Mouse (Mus musculus) mouse trophoblast stem cell (cell line): ENCODE data around the gene Snhg11.
"Not testable (repeated sequence)": the region's sequence is repeated elsewhere in the genome, so short reads cannot be mapped to it uniquely, and the experiment has no call there.

ENCODE experiments used
- in situ Hi-C, 2 experiments: fragments of 300-500 bp; cut with MseI, MboI; formaldehyde crosslinking; loops; 2 replicates in 1 of 2; 3 replicates in 1 of 2; pipeline ENCODE4 v1.15.1; 2025

Snhg11 gene

DNA sequence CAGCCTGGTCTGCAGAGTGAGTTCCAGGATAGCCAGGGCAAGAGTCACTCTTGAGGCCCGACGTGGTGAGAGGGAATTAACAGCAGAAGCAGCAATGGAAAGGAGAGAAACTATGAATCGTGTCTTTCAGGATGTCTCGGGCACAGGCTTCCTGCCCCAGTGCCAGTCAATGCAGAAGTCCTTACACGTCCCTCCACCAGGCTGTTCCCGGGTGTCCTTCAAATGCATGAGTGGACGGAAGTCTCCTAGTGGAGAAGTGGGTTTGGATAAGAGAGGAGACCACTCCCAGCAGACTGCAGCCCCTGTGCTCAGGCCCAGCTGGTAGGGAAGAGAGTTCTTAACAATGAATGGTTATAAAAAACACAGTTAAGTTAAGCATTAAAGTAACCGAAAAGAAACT is 7.1 kb upstream of the Snhg11 start:
- in situ Hi-C loops = no loop called here

DNA sequence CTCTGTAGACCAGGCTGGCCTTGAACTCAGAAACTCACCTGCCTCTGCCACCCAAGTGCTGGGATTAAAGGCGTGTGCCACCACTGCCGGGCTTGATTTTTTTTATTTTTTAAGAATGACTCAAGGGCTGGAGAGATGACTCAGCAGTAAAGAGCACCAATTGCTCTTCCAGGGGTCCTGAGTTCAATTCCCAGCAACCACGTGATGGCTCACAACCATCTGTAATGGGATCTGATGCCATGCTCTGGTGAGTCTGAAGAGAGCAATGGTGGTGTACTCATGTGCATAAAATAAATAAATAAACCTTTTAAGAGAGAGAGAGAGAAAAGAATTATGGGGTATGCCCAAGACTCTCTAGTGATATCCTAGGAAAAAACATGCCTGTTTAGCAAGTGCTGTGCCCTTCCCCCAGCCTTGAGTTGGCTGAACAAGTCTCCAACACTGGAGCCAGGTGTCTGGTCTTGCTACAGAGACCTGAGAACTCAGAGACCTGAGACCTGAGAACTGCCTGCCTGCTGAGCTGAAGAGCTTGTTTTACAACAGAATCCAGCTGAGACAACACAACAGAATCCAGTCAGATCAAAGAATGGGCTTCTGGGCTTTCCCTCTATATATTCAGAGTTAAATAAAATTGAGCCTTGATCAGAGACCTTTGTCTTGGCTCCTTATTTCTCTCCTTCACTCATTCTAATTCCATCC is 5.8 kb upstream of the Snhg11 start:
- in situ Hi-C loops = no loop called here

DNA sequence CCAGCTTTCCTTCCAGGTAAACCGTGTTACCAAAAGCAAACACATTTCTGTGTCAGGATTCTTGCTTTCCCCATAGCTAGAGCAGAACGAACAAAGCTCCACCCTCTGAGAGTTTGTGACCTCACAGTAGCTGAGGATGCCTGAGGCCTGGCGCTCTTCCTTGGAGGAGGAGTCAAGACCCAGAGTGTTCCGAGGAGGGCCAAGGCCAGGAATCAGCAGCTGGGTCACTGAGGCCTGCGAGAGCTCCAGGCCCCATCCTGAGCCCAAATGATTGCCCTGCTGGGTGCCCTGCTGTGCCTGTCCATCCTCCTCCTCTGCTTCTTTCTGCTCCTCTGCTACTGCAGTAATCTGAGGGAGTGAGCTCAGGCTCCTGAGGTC is 5.3 kb upstream of the Snhg11 start:
- in situ Hi-C loops = no loop called here

DNA sequence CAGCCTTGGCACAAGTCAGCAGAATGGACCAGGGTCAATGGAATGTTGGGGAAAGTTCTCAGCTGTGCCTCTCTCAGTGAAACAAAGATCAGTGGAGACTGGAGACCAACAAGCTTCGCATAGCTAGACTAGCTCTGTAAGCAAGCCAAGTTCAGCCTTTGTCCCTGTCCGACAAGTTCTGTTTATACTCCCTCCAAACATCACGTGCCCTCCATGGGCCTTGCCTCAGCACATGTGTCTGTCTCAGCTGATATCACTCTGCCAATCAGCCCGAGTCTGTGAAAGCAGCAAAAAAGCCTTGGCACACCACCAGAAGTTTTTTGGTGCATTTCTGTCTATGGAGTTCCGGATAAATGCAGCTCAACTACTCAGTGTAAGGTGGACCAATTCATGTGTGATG is 2.4 kb upstream of the Snhg11 start:
- in situ Hi-C loops = no loop called here

DNA sequence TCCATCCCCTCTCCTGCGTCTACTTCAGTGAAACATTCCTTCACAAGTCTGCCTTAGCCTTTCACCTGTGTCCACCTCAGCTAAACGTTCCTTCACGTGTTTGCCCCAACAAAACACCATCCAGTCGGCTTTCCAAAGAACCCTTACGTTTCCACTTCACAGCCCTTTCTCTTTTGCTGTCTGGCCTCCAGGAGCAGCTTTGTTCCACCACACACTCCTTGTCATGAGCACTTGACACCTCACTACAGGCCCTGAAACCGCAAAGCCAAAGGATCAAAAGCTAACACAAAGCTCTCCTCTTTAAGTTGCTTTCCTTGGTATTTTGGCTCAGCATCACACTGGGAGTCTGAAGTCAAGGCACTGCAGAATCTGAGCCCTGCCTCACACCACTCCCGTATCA is 1.9 kb upstream of the Snhg11 start:
- in situ Hi-C loops = no loop called here

DNA sequence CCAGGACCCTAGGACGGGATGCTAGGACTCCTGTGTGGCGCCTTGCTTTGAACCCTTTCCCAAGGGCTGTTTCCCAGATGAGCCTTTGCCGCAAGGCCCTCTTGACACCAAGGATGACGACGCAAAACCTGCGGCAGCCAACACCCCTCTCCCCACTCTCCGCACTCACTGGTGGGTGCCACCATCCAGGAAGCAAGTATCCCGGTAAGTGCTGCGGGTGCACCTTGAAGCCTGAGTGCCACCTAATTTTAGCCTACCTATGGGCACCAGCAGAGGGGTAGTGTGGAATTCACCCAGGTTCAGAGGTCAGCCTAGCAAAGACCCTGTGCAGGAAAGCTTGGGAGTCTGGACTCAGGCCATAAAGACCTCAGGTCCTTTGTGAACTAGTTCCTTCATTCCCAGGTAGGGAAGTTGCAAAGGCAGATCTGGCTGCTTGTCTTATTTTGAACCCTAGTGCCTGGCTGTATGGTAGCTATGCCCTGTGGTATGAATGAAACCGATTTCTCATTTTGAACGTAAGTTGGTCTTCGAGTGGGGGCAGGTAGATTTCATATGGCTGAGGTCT is 767 bp downstream of the Snhg11 start:
- in situ Hi-C loops = no loop called here

DNA sequence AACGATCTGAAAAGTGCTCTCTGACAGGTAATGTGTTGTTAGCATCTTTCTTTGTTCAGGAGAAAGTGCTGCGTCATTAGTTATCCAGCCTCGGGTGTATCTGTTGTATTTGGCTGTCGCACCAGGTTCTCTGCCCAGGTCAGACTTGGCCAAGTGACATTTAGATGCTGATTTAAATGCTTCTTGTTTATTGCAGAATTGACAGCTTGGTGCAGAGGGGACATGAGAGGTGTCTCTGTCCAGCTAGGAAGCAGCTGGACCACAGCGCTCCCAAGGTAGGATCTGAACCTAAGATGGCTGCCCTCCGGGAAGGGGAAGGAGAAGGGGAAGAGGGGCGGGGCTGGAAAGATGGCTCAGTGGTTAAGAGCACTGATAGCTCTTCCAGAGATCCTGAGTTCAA is 1.4 kb downstream of the Snhg11 start:
- in situ Hi-C loops = no loop called here

DNA sequence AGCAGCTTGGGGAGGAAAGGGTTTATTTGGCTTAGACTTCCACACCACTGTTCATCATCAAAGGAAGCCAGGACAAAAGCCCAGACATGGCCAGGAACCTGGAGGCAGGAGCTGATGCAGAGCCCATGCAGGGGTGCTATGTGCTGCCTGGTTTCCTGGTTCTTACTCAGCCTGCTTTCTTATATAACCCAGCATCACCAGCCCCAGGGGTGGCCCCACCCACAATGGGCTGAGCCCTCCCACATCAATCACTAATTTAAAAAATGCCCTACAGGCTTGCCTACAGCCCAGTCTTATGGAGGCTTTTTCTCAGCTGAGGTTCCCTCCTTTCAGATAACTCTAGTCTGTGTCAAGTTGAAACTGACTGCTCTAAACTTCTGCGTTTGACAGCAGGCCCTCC is 2.4 kb downstream of the Snhg11 start:
- in situ Hi-C loops = no loop called here

DNA sequence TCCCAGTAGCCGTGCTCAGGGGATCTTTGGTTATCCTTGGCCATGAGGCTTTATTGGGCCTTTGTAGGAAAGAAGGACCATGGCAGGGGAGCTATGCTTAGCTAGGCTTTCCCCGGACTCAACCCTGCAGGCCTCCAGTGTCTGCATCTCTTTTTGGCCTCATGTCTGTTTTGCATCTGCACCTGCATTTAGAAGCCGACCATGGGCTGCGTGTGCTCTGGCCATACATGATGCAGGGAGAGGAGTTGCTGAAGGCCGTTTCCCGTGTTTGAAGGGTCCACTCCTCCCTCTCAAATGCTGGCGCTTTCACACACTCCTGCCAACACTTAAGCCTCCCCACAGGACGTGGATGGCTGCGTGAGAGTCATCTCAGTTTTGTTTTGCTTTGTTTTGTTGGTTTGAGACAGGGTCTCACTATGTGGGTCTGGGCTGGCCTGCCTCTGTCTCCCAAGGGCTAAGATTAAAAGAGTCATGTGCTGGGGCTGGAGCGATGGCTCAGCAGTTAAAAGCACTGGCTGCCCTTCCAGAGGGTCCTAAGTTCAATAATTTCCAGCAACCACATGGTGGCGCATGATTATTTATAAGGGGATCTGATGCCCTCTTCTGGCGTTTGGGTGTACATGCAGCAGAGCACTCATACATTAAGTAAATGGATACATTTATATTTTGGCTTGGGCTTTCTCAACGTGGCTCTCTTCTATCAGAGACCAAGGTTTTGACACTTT is 4.1 kb downstream of the Snhg11 start:
- in situ Hi-C loops = no loop called here

DNA sequence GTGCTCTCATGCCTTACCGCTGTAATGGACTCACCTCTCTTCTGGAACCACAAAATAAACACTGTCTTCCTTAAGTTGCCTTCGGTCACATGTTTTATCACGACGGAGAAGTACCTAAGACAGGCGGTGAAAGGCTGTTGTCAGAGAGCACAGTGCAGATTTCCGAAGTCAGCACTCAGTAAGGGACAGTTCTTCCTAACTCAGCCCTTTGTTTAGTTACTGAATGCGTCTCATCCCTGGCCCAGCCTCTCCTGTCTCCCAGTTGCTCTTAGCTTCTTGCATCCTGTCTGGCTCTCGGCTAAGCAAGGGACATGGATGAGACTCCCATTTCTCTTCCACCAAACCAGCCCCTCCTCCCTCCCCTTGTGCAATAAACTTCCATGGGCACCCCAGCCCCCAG is 10.6 kb downstream of the Snhg11 start:
- in situ Hi-C loops = no loop called here

DNA sequence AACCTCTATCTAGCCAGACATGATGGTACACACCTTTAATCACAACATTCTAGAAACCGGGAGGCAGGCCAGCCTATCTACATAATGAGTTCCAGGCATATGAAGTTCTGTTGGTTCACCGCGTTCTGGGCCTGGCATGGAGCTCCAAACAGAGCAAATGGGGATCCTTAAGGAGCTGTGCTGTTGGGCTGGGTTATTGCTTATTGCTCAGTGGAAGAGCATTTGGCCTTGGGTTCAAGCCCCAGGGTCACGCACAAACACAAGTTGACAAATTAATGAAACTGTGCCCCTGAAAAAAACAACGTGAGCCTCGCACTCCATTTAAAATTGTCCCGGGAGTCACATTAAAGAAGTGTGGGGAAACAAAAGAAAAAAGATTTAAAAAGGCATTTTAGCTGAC is 14.0 kb downstream of the Snhg11 start:
- in situ Hi-C loops = no loop called here

DNA sequence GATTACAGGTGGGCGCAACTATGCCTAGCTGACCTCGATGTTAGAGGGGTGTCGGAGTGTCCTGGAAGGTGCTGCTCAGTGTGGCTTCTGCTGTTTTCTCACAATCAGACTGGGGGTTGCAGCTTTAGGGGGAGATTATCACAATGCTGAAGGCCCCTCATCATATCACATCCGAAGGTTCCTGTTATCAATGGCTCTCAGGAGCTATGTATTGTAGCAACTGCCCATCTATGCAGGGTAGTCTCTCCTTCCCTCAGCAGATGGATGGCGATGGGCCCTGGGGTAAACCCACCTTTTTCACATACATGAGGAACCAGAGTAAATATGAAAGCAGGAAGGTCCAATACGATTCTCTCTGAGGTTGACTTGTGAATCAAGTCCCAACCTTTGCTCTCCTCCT is 20.9 kb downstream of the Snhg11 start:
- in situ Hi-C loops = no loop called here

DNA sequence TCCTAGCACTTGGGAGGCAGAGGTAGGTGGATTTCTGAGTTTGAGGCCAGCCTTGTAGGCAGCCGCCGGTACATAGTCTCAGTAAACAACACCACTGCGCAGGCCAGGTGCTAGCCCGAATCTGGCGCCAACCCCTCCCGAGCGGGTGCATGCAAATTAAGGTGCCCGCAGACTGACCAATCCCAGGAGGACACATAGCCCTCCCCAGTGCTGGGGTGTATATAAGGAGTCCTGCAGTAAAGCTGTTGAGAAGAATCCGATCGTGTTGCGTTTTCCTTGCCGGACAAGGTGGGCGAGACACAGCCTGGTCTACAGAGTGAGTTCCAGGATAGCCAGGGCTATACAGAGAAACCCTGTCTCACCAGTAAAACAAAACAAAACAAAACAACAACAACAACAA is 21.7 kb downstream of the Snhg11 start:
- in situ Hi-C loops = not testable (repeated sequence)

DNA sequence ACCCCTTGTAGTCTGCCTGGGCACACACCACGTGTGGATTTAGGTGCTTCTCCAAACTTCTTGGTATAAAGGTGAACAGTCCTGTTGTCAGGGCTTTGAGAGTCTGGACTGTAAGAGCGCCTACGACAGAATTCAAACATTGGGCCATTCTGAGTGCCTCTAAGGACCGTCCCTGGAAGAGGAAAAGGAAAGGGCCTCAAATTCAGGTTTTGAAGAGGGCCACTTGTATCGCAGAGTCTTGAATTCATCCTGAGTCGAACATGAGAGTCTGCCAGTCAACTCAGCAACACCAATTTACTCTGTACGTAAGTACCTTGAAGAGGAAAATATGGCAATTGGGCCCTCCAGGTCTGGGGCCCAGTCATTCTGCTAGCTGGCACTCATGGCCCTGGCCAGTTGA is 27.5 kb downstream of the Snhg11 start:
- in situ Hi-C loops = no loop called here

DNA sequence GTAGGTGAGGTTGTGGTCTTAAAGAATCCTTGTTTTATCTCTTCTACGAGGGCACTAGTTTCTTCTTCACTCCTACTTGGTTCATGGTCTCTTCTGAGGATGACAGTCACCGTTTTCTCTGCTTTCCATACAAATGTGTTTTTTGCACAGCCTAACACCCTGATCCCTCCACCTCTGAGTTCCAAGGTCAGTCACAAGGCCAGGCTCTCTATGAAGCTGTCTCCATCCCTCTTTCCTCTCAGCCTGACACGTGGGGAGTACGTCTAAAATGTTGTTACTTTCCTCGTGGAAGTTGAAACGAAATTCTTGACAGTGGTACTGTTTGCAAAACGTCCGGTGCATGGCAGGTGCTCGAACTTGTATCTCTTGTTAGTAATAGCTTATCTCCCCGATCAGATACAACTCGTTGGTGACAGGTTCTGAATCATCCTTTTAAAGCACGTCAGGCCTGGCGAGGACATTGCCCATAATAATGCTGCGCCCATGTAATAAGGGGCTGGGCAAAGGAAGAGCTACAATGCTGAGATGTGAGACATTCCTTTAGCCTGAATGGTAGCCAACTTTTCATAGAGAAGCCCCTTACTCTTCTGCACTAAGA is 33.7 kb downstream of the Snhg11 start:
- in situ Hi-C loops = no loop called here

DNA sequence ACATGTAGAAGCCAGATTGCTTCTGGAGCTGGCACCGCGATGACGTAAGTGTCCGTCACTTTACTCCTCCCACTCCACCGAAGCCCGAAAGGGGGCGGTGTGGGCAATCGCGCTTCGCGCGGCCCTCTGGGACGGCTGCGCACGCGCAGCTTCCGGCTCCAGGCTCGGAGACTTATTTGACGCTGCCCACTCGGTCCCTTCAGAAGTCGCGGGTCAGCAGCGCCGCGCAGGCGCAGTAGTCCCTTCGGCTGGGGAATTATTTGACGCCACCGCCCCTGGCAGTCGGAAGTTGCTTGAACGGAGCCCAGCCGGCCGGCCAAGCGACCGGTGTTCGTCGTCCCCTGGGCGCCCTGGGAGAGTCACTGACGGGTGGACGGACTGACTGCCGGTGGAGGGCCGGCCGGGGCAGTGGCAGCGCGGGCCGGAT is 34.2 kb downstream of the Snhg11 start, which contains the start of gene Ralgapb:
TSS of gene Ralgapb (plus strand) at position 254 of the 427 bp plus-strand sequence.
- in situ Hi-C loops = no loop called here

DNA sequence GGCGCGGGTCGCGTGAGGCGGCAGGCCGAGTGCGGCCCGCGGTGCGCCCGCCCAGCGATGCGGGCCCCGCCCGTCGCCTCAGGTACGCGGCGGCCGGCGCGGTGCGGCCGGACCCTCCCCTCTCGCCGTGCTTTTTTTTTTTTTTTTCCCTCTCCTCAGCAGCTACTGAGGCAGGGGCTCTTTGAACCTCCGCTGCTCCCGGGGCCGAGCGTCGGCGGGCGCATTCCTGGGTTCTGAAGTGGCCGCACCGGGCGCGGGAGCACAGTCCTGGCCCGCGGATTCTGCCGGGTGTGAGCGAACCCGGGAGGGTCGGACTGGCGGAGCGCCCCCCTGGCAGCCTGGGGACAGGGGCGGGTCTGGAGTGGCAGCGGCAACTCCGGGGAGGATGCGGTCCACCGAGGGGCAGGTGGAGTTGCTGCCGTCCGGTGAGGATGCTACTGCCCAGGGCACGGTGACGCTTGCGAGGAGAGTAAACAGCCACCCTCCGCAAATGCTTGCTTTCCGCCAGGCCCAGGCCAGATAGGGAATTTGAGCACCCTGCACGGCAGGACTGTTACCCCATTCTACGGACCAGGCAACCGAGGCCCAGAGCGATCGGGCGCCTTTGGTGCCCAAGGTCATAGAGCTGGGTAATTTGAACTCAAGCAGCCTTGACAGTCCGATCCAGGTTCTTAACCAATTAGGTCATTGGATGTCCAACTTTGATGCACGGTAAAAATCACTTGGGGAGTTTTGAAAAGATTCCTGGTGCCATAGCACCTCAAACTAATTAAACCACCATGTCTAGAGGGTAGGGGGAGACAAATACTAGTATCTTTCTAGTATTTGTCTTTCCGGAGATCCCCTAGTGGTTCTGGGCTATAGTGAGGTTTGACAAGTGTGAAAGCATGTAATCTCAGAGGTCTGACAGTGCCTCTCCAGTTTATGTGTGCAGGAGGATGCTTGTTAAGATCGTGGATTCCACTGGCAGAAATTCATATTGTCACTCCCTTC is 34.9 kb downstream of the Snhg11 start:
- in situ Hi-C loops = no loop called here

DNA sequence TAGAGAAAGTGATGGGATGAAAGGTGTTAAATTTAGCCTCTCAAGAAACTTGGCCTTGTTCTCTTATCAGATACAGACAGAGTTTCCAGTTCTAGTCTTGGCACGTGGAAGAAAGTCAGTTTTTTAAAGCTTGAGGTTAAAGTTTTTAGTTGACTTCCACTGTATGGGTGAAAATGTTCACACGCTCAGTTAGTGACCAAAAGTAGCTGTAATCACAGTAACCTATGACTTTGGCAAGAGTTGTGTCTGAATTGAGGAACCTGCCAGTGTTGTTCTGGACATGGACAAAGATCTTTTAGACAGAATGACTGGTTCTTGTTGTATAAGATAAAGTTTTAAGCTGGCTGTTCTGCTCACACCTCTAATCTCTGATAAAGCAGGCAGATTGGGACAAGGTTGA is 37.8 kb downstream of the Snhg11 start:
- in situ Hi-C loops = no loop called here

DNA sequence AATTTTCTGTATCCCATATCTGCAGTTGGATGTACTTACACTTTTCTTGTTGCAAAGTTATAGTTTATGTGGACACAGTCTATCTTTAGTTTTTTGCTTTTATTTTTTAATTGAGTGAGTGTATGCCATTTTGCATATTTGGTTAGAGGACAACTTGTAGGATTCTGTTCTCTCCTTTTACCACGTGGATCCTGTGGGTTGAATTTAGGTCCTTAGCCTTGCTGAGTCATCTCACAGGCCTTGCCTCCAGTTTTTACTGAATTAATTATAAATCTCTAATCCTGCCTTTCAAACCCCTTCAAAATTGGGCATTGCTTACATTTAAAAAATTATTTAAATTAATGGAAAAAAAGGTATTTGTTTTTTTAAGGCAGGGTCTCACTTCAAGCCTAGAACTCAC is 40.4 kb downstream of the Snhg11 start:
- in situ Hi-C loops = no loop called here

DNA sequence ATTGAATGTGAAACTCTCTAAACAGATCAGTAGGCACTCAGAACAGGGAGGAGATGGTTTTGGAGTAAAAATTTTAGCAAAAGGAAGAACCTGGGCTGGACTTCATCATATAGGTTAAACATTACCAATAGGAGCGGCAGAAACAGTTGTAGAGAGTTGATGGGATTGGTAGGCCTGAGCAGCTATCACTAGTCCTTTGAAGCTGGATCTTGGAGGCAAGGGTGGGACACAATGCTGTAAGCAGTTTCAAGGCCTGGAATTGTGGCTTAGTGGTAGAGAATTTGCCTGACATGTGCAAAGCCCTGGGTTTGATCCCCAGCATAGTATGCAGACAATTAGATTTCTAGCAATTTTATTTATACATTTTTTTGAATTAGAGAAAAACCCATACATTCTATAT is 43.2 kb downstream of the Snhg11 start:
- in situ Hi-C loops = no loop called here
